Mouse (Mus musculus) Patski (cell line): ENCODE measurements around the gene Mbd4. TPM values are rescaled to one million over a fixed set of nuclear protein-coding genes. Genes with fewer than 3 reads are reported as not detected.

Experiments used
- ATAC-seq: fragments of 100-300 bp; one replicate; pipeline ENCODE4 v1.8.0; 2021
- CTCF ChIA-PET: fragments of 350-600 bp; sonication (Branson Sonifier 250); formaldehyde crosslinking; loops from one replicate; lab custom pipeline; 2022; ENCODE audit warnings: inconsistent platforms; lab: Charles Lee
- POLR2A ChIA-PET: fragments of 350-600 bp; sonication (Branson Sonifier 250); formaldehyde crosslinking; loops from one replicate; lab custom pipeline; 2022; ENCODE audit warnings: antibody characterized with exemption, inconsistent platforms; lab: Charles Lee
- DNase-seq: peaks from one replicate; pipeline ENCODE4 v3.0.0-alpha.2; 2011; ENCODE audit warnings: low read depth, low spot score
- H3K27me3 ChIP-seq: fragments of 371-371 bp; one replicate; pipeline ENCODE4 v1.5.1; 2021
- CTCF ChIP-seq: fragments of 100-300 bp; IDR thresholded peaks from one replicate; pipeline ENCODE4 v1.5.1; 2021
- in situ Hi-C: fragments of 300-500 bp; cut with MboI; formaldehyde crosslinking; loops from 3 replicates; pipeline ENCODE4 v1.11.1; 2018; ENCODE audit warnings: low pct_unique_long_range_greater_than_20kb, mixed read lengths
- polyA plus RNA-seq: library from polyadenylated mRNA; unstranded; gene quantifications from one replicate; pipeline ENCODE4 v1.2.3, GENCODE M21; 2021

Mbd4 gene
- polyA plus RNA-seq, 1 experiment from 2014 or later = 6.8 TPM

- TF ChIP-seq CTCF = no peak
- H3K27me3 ChIP-seq = no peaks in the 10 kb centered on the region
- ATAC-seq = no peak
- DNase-seq = no peak
- ChIA-PET POLR2A (interaction anchor here (0.6 to 1.1 kb wide), 2 partner anchors 255 to 1220 kb away, joined by 3 read pairs; no protein-coding TSS in a partner anchor), CTCF (interaction anchor here (1.3 to 1.5 kb wide), 3 partner anchors 11 to 77 kb away, joined by 3 read pairs; no protein-coding TSS in a partner anchor)
- in situ Hi-C loops = no loop called here
Measured at GRCm38 (mm10) chr6:115804432-115805192, 48.6 kb downstream of the Mbd4 start.

- CTCF ChIA-PET = interaction anchor here (0.7 to 1.5 kb wide), 6 partner anchors 10 to 195 kb away, joined by 3 to 4 read pairs (median 3); no protein-coding TSS in a partner anchor
- TF ChIP-seq CTCF = no peak
- in situ Hi-C loops = no loop called here
- ATAC-seq = peak; percentile 75
- no peaks in the 10 kb centered on the region for H3K27me3 ChIP-seq
- no peak for DNase-seq
- POLR2A ChIA-PET = no interaction called here
Measured at GRCm38 (mm10) chr6:115803541-115804382, 49.4 kb downstream of the Mbd4 start.

- in situ Hi-C loops = no loop called here
- DNase-seq = no peak
- no peak for ATAC-seq
- no peak for TF ChIP-seq CTCF
- ChIA-PET POLR2A (no interaction called here), CTCF (no interaction called here)
- no peaks in the 10 kb centered on the region for H3K27me3 ChIP-seq
Measured at GRCm38 (mm10) chr6:115801811-115802210, 51.4 kb downstream of the Mbd4 start.

GRCm38 (mm10) chr6:115792691-115793215 is 60.4 kb downstream of the Mbd4 start:
- DNase-seq (no peak), ATAC-seq (no peak)
- ChIA-PET CTCF (interaction anchor here (0.8 kb wide), 1 partner anchor 10 kb away, joined by 3 read pairs; no protein-coding TSS in a partner anchor), POLR2A (no interaction called here)
- TF ChIP-seq CTCF = no peak
- H3K27me3 ChIP-seq = no peaks in the 10 kb centered on the region
- in situ Hi-C loops = no loop called here

GRCm38 (mm10) chr6:115791842-115792686 is 61.1 kb downstream of the Mbd4 start:
- no peaks in the 10 kb centered on the region for H3K27me3 ChIP-seq
- POLR2A ChIA-PET = no interaction called here
- ATAC-seq (peak; percentile 36), DNase-seq (no peak)
- in situ Hi-C loops = no loop called here
- no peak for TF ChIP-seq CTCF
- CTCF ChIA-PET = interaction anchor here (0.8 to 1.0 kb wide), 2 partner anchors 11 kb away, joined by 3 to 4 read pairs; no protein-coding TSS in a partner anchor

GRCm38 (mm10) chr6:115791016-115791415 is 62.2 kb downstream of the Mbd4 start:
- CTCF ChIA-PET = interaction anchor here (1.0 to 1.4 kb wide), 2 partner anchors 12 to 25 kb away, joined by 3 to 4 read pairs; no protein-coding TSS in a partner anchor
- no peak for ATAC-seq
- TF ChIP-seq CTCF = no peak
- in situ Hi-C loops = no loop called here
- no peak for DNase-seq
- no peaks in the 10 kb centered on the region for H3K27me3 ChIP-seq
- POLR2A ChIA-PET = no interaction called here

Other genes starting within 250 kb of the Mbd4 start
- 96.8 TPM for gene Raf1, start 176.7 kb downstream of the Mbd4 start, polyA plus RNA-seq
- gene Tmem40, start 91.0 kb downstream of the Mbd4 start, polyA plus RNA-seq = not detected
- gene Cand2, start 78.8 kb downstream of the Mbd4 start, polyA plus RNA-seq = 9.9 TPM
- gene Rpl32, start 44.6 kb downstream of the Mbd4 start, polyA plus RNA-seq = 1,474 TPM
- gene Efcab12, start 15.0 kb downstream of the Mbd4 start, polyA plus RNA-seq = 0.10 TPM
- gene Ift122, start 99 bp upstream of the Mbd4 start, polyA plus RNA-seq = 41.6 TPM
- gene Rho, start 78.4 kb upstream of the Mbd4 start, polyA plus RNA-seq = 0.12 TPM
- not detected for gene H1foo, start 91.6 kb upstream of the Mbd4 start, polyA plus RNA-seq
- 79.9 TPM for gene Plxnd1, start 141.6 kb upstream of the Mbd4 start, polyA plus RNA-seq